Mouse (Mus musculus): ENCODE results near the gene Sqor.

DNA sequence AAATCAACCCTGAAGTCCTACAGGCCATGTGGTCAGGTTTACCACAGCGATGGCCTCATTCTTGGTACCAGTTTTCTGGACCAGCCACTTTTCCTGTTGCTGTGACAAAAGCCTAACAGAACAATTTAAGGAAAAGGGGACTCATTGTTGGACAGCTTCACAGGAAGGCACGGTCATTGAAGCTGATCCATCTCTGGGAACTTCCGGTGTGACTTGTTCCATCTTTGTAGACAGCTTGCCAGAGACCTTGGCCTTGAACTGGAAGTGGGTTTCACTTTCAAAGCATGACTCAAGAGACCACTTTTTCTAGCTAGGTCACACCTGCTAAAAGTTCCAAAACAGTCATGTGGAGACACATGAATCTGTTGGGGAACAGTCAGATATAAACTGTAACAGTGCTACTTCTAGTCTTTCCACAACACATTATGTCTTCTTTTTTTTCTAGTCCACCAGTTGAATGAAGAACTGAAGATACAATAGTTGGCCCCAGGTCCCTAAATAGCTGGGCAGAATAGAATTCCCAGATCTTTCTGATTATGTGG, 48.7 kb upstream of the Sqor start:
- TF ChIP-seq CTCF (IDR thresholded peaks at IDR 0.05; ENCODE audit: borderline replicate concordance, extremely low read depth, insufficient read depth, insufficient read length): no peak
- TF ChIP-seq POLR2A (IDR thresholded peaks at IDR 0.05; ENCODE audit: borderline replicate concordance, extremely low read depth, insufficient read depth, insufficient read length, poor library complexity, severe bottlenecking): no peak
